Mouse (Mus musculus) left cerebral cortex, postnatal 36 days (tissue): ENCODE results near the gene Synm. TPM values are rescaled to one million over a fixed set of nuclear protein-coding genes. Genes with fewer than 3 reads are reported as not detected.

Experiments
- microRNA-seq: library from miRNA; unstranded; fragments of <30 nt; microRNA quantifications from one replicate; pipeline ENCODE4 v1.2.0, GENCODE M21; 2022
- total RNA-seq, 2 experiments: library from RNA; stranded (reverse); gene quantifications; 2 replicates each; pipeline ENCODE4 v1.2.3; 2021

Synm gene
- total RNA-seq, 2 experiments from 2014 or later = 17.9 to 18.3 TPM

Small RNA genes lying within 50 kb of the gene (microRNA-seq; reads per million reads assigned to microRNA genes)
- not detected for gene Gm23844

Other genes starting within 250 kb of the Synm start
- gene Lrrc28, start 114.5 kb downstream of the Synm start, total RNA-seq = 10 to 100 TPM; 30.5 to 36.8 TPM
- 1 to 10 TPM; 5.8 to 7.0 TPM for gene Ttc23, start 112.3 kb downstream of the Synm start, total RNA-seq
- gene Igf1r, start 193.1 kb upstream of the Synm start, total RNA-seq = 10 to 100 TPM; 38.4 to 62.0 TPM